Mouse (Mus musculus) spleen, embryonic (tissue): Measurements from ENCODE around the gene Zfp160.
"Not testable (repeated sequence)": the region's sequence is repeated elsewhere in the genome, so short reads cannot be mapped to it uniquely, and the experiment has no call there.

Experiments used
- CTCF ChIA-PET: fragments of 350-600 bp; sonication (Branson Sonifier 250); formaldehyde crosslinking; loops from one replicate; lab custom pipeline; 2022; lab: Charles Lee

Gene Zfp160

DNA sequence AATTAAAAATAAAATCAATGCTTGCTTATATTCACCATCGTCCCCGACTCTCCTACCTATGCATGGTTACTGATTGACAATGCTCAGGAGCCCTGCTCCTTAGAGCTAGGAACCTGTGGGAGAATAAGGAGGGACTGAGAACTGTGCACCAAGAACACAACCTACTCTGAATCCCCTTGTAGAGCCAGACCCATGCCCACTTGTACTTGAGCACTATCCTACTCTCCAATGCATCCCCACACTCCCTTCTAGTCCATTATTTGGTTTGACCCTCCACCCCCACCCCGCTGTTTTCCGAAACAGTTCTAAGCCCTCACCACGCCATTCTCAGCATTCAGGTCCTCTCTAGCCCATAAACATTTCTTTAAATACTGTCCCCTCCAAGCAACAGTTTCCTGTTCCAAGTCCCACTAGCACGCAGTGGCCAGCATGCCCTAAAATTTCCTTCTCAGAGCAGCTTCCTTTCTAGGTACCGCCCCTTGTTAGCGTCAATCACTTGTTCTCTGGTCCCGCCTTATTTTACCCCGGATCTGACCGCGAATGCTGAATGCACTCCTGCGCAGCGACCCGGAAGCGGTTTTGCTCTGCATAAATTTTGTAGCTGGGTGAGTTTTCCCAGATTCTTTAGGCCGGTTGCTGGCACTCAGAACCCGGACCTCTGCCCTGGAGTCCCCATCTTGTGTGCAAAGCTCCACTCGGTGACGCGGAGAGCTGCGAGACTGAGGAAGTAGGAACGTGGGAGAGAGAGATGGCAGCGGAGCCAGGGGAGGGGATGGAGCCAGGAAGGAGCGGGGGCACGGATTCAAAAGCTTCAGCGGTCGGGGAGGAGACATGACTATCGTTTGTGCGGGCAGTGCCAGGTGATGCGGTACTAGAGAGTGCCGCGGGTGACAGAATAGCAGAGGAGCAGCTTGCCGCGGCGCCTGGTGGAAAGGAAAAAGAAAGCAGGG, at the start of gene Zfp160:
Gene Zfp160 (plus strand): TSS at position 522 of the 950 bp plus-strand sequence.
- CTCF ChIA-PET: no interaction called here

- CTCF ChIA-PET: no interaction called here
Measured at GRCm38 (mm10) chr17:20960386-20960785, 48.3 kb upstream of the Zfp160 start.

- CTCF ChIA-PET: no interaction called here
Measured at GRCm38 (mm10) chr17:20965421-20965820, 43.3 kb upstream of the Zfp160 start.

- CTCF ChIA-PET: no interaction called here
Measured at GRCm38 (mm10) chr17:20966681-20967080, 42.0 kb upstream of the Zfp160 start.

DNA sequence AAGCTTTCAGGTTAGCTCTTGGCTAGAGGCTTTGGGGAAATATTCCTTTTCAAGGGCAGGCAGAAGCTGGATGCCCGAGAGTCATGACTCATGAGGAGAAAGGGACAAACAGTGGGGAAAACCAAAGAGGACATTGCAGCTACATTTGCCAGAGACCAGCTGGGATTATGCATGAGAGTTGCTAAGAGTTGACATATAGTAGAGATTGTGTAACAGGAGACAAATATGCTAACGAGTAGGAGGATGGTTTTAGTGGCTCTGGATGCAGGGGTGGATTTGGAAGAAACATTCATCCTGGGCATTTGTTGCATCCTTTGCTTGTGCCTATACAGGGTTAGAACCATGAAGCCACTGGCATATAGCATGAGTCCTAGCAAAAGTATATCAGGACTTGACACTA, 15.0 kb upstream of the Zfp160 start:
- CTCF ChIA-PET: no interaction called here

DNA sequence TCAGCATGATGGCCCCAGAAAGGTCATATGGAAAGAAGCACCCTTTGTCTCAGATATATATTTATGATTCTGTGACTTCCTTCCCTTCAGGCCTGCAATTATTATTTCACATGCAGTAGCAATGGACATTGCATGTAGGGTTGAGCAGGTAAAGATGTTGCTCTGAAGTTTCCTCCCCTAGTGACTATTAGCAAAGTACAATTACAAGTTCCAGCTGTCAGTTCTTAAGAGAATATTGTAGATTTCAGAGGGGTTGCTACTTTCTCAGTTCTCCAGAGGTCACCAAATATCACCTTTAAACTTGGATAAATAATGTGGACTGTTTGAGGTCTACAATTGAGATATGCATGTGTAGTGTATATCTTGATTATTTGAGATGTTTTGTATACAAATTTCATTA, 12.3 kb upstream of the Zfp160 start, which contains the start of gene Vmn1r233:
Gene Vmn1r233 (minus strand): TSS at position 101 of the 400 bp plus-strand sequence.
- CTCF ChIA-PET: no interaction called here

- CTCF ChIA-PET: no interaction called here
Measured at GRCm38 (mm10) chr17:21009726-21010125, 1.0 kb downstream of the Zfp160 start.

GRCm38 (mm10) chr17:21018410-21019080, 9.8 kb downstream of the Zfp160 start:
- CTCF ChIA-PET: no interaction called here

GRCm38 (mm10) chr17:21048020-21048419, 39.3 kb downstream of the Zfp160 start:
- CTCF ChIA-PET: not testable (repeated sequence)

GRCm38 (mm10) chr17:21050901-21051300, 42.2 kb downstream of the Zfp160 start:
- CTCF ChIA-PET: no interaction called here

DNA sequence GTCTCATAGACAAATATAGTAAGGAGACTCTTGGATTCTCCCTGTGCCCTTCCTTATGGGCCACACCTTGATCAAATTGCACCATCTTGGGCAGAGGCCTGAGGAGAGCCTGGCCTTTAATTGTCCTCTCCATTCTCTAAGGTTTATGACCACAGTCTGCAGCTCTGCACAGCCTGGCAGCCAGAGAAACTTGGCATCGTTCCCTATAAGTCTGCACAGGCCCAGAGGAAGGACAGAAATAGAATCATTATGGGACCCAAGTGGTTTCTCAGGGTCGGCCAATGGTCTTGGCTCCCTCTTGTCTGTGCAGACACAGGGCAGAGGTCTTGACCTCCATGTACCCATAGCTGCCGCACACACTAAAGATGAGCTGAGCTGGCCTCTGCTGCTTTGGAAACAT, 42.6 kb downstream of the Zfp160 start:
- CTCF ChIA-PET: not testable (repeated sequence)

- CTCF ChIA-PET: not testable (repeated sequence)
Measured at GRCm38 (mm10) chr17:21051919-21052318, 43.2 kb downstream of the Zfp160 start.

- CTCF ChIA-PET: no interaction called here
Measured at GRCm38 (mm10) chr17:21053267-21053666, 44.6 kb downstream of the Zfp160 start.

GRCm38 (mm10) chr17:21055111-21055510, 46.4 kb downstream of the Zfp160 start:
- CTCF ChIA-PET: not testable (repeated sequence)

DNA sequence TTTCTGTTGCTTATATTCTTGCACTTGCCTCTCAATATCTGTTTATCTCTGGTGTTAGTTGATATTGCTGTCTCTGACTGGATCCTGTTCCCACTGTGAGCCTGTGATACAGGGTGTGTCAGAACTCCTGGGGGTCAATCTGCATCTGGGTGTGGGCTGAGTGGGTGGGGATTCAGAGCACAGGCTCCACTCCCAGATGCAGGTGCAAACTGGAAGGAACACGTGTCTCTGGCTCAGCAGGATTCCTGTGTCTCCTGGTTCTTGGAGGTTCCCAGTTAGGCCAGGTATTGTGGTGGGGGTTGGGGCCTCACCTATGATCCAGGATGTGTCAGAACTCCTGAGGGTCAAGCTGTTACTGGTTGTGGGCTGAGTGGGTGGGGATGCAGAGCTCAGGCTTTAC, 56.8 kb downstream of the Zfp160 start:
- CTCF ChIA-PET: no interaction called here

DNA sequence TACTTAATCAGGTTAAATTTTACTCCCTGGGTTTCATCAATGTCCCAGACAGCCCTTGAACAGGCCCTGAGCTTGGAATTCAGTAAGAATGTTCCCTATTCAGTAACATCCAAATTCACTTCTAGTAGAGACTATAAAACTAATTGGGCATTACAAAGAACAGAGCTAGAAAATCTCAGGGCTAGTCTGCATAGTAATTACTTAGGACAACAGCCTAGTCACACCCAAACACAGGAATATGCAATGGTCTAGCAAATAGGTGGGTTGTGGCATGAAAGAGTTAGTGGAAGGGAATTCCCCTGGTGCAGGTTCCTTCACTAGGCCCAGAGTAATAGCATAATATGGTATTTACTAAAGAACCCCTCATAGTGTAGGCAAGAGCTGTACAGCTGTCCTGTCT, 58.3 kb downstream of the Zfp160 start:
- CTCF ChIA-PET: no interaction called here

- CTCF ChIA-PET: not testable (repeated sequence)
Measured at GRCm38 (mm10) chr17:21069443-21069842, 60.7 kb downstream of the Zfp160 start.

- CTCF ChIA-PET: not testable (repeated sequence)
Measured at GRCm38 (mm10) chr17:21070971-21071370, 62.3 kb downstream of the Zfp160 start.
